Mouse (Mus musculus) heart, adult 8-10 months (tissue): ENCODE measurements around the gene Lama4. TPM values are rescaled to one million over a fixed set of nuclear protein-coding genes. Genes with fewer than 3 reads are reported as not detected.

ENCODE experiments used
- DNase-seq: peaks from one replicate; pipeline ENCODE4 v3.0.0; 2022; ENCODE audit warnings: low spot score
- total RNA-seq, 4 experiments: library from RNA; stranded (reverse); gene quantifications; 2 replicates each; pipeline ENCODE4 v1.2.4; 2022

Lama4 gene
- 10 to 100 TPM; 42.0 to 57.9 (median 52.5) TPM for total RNA-seq

- peak; percentile 85 for DNase-seq
Observed at GRCm38 (mm10) chr10:38965075-38965781, at the start of gene Lama4. Lama4 (plus strand) TSS chr10:38965515.

- peak; percentile 61 for DNase-seq
Observed at GRCm38 (mm10) chr10:38916027-38916617, 49.2 kb upstream of the Lama4 start.

GRCm38 (mm10) chr10:38928940-38929697, 36.2 kb upstream of the Lama4 start:
- no peak for DNase-seq

- DNase-seq: no peak
Observed at GRCm38 (mm10) chr10:38944701-38945100, 20.6 kb upstream of the Lama4 start.

- peak; percentile 77 for DNase-seq
Observed at GRCm38 (mm10) chr10:38961920-38962319, 3.4 kb upstream of the Lama4 start.

- DNase-seq: no peak
Observed at GRCm38 (mm10) chr10:38964719-38965074, 618 bp upstream of the Lama4 start.

GRCm38 (mm10) chr10:38965857-38966256, 542 bp downstream of the Lama4 start:
- DNase-seq: no peak

- no peak for DNase-seq
Observed at GRCm38 (mm10) chr10:38966646-38967045, 1.3 kb downstream of the Lama4 start.

- no peak for DNase-seq
Observed at GRCm38 (mm10) chr10:38968326-38969072, 3.2 kb downstream of the Lama4 start.

GRCm38 (mm10) chr10:38969543-38969942, 4.2 kb downstream of the Lama4 start:
- DNase-seq: no peak

GRCm38 (mm10) chr10:38969975-38970374, 4.7 kb downstream of the Lama4 start:
- no peak for DNase-seq

GRCm38 (mm10) chr10:38972221-38972946, 7.1 kb downstream of the Lama4 start:
- DNase-seq: no peak

GRCm38 (mm10) chr10:38973016-38973415, 7.7 kb downstream of the Lama4 start:
- DNase-seq: no peak

- DNase-seq: no peak
Observed at GRCm38 (mm10) chr10:38978195-38978594, 12.9 kb downstream of the Lama4 start.

GRCm38 (mm10) chr10:38979699-38980098, 14.4 kb downstream of the Lama4 start:
- no peak for DNase-seq

- peak; percentile 80 for DNase-seq
Observed at GRCm38 (mm10) chr10:38980980-38981379, 15.7 kb downstream of the Lama4 start.

- DNase-seq: no peak
Observed at GRCm38 (mm10) chr10:38984358-38985075, 19.2 kb downstream of the Lama4 start.

GRCm38 (mm10) chr10:38986053-38986452, 20.7 kb downstream of the Lama4 start:
- no peak for DNase-seq

- DNase-seq: no peak
Observed at GRCm38 (mm10) chr10:38992827-38993226, 27.5 kb downstream of the Lama4 start.

- no peak for DNase-seq
Observed at GRCm38 (mm10) chr10:38993632-38994424, 28.5 kb downstream of the Lama4 start.
